In genomic region chr6:113487125-113487576, GRCm38 (mm10) we compare ENCODE assay signal across 9 mouse cellular contexts. TPM values are rescaled to one million over a fixed set of nuclear protein-coding genes. Genes with fewer than 3 reads are reported as not detected.
DNase-seq lines count a peak whose midpoint lies in the region; ATAC-seq and TF ChIP-seq lines count a peak whose summit lies in the region.
"Had no signal": no experiment of that assay in that cellular context is flagged by ENCODE, and none has a peak within 500 bp of the region (broad histone marks: within the 10 kb centered on the region; RNA-seq: fewer than 3 reads in every experiment).

No protein-coding gene starts in this region.

- H3K9me3 ChIP-seq in kidney, embryonic 14.5 days (ENCODE audit: control insufficient read depth, low read length) = no peaks in the 10 kb centered on the region
- H3K9me3 ChIP-seq in ES-Bruce4 (replicated peaks; ENCODE audit: control insufficient read depth, insufficient read depth, low read length, poor library complexity, severe bottlenecking) = no peaks in the 10 kb centered on the region
- no peaks in the 10 kb centered on the region for H3K9me3 ChIP-seq in lung, postnatal 0 days (ENCODE audit: low read length)
- H3K9me3 ChIP-seq in heart, embryonic 11.5 days (replicated peaks; ENCODE audit: control insufficient read depth, low read length) = no peaks in the 10 kb centered on the region
- H3K9me3 ChIP-seq: heart, embryonic 13.5 days had no signal

- no peak overlapping the region for H3K4me2 ChIP-seq in kidney, embryonic 14.5 days (replicated peaks; ENCODE audit: low read depth, low read length)
- H3K4me2 ChIP-seq in lung, postnatal 0 days (replicated peaks; ENCODE audit: low read depth, low read length) = no peak overlapping the region
- no peak overlapping the region for H3K4me2 ChIP-seq in heart, embryonic 11.5 days
- H3K4me2 ChIP-seq: heart, embryonic 13.5 days had no signal

- peak; percentile 56 for DNase-seq in kidney, adult 11 months
- DNase-seq in lung, postnatal 0 days (ENCODE audit: low spot score) = peak; percentile 91
- DNase-seq in cerebellum, postnatal 10 days = no peak
- no peak for DNase-seq in adrenal gland, adult 18-20 months (ENCODE audit: low spot score in 2 of 2)

- peak; percentile 76 for TF ChIP-seq EP300 in ES-Bruce4 (IDR thresholded peaks at IDR 0.05; ENCODE audit: insufficient read depth, low read depth, low read length)
- no peak for TF ChIP-seq EP300 in lung, postnatal 0 days (IDR thresholded peaks at IDR 0.05)

- no peak for TF ChIP-seq POLR2A in ES-Bruce4 (IDR thresholded peaks at IDR 0.05; ENCODE audit: insufficient read depth, low read length)
- no peak for TF ChIP-seq POLR2A in embryonic fibroblast, embryonic 13.5 days (IDR thresholded peaks at IDR 0.05; ENCODE audit: low read depth, low read length)

- ATAC-seq in kidney, embryonic 14.5 days (ENCODE audit: low FRiP score, low TSS enrichment) = no peak
- ATAC-seq in lung, postnatal 0 days = peak; percentile 25; the same call in 1 of the 2 replicates
- no peak for ATAC-seq in heart, embryonic 11.5 days (replicated peaks; ENCODE audit: insufficient number of reproducible peaks, low FRiP score, low TSS enrichment)

- peaks cover 10% of the 10 kb centered on the region for H3K36me3 ChIP-seq in kidney, embryonic 14.5 days (ENCODE audit: control insufficient read depth, insufficient read depth, low read length)
- H3K36me3 ChIP-seq in ES-Bruce4 (ENCODE audit: control insufficient read depth, insufficient read depth, low read length, poor library complexity, severe bottlenecking) = no peaks in the 10 kb centered on the region
- H3K36me3 ChIP-seq in lung, postnatal 0 days (ENCODE audit: insufficient read depth, low read length) = peaks cover 4% of the 10 kb centered on the region; the same call in 1 of the 2 replicates
- H3K36me3 ChIP-seq in heart, embryonic 11.5 days (ENCODE audit: control insufficient read depth, insufficient read depth, low read length) = peaks cover 13% of the 10 kb centered on the region; the same call in 1 of the 2 replicates

- no peak for TF ChIP-seq CTCF in ES-Bruce4 (IDR thresholded peaks at IDR 0.05; ENCODE audit: low read depth, low read length)
- no peak for TF ChIP-seq CTCF in embryonic fibroblast, embryonic 13.5 days (IDR thresholded peaks at IDR 0.05; ENCODE audit: borderline replicate concordance, insufficient read depth, low read length)
- no peak for TF ChIP-seq CTCF in lung, postnatal 0 days (IDR thresholded peaks at IDR 0.05)

- H3K9ac ChIP-seq in kidney, embryonic 14.5 days (ENCODE audit: low read depth, low read length) = no peak overlapping the region
- H3K9ac ChIP-seq in ES-Bruce4 (ENCODE audit: low read depth, poor library complexity, severe bottlenecking) = peak overlapping the region; percentile 19
- no peak overlapping the region for H3K9ac ChIP-seq in lung, postnatal 0 days (replicated peaks; ENCODE audit: low read depth)
- H3K9ac ChIP-seq in heart, embryonic 11.5 days (ENCODE audit: low read depth, low read length) = no peak overlapping the region
- H3K9ac ChIP-seq: heart, embryonic 13.5 days had no signal

- H3K27ac ChIP-seq in kidney, embryonic 14.5 days (ENCODE audit: low read depth, low read length) = no peak overlapping the region
- peak overlapping the region; percentile 81 for H3K27ac ChIP-seq in ES-Bruce4 (ENCODE audit: insufficient read depth, low read length)
- peak overlapping the region; percentile 84 for H3K27ac ChIP-seq in embryonic fibroblast, embryonic 13.5 days (ENCODE audit: insufficient read depth, low read length)
- peak overlapping the region; percentile 62; the same call in 1 of the 2 replicates for H3K27ac ChIP-seq in lung, postnatal 0 days (ENCODE audit: low read length)
- H3K27ac ChIP-seq in heart, embryonic 11.5 days (ENCODE audit: low read depth, low read length) = no peak overlapping the region
- H3K27ac ChIP-seq: heart, embryonic 13.5 days had no signal

- H3K4me3 ChIP-seq in kidney, embryonic 14.5 days (ENCODE audit: low read length) = no peak overlapping the region
- no peak overlapping the region for H3K4me3 ChIP-seq in ES-Bruce4 (ENCODE audit: low read depth, low read length)
- no peak overlapping the region for H3K4me3 ChIP-seq in embryonic fibroblast, embryonic 13.5 days (ENCODE audit: insufficient read depth, low read length)
- no peak overlapping the region for H3K4me3 ChIP-seq in lung, postnatal 0 days (ENCODE audit: low read depth, low read length)
- no peak overlapping the region for H3K4me3 ChIP-seq in heart, embryonic 11.5 days (ENCODE audit: low read depth, low read length)
- H3K4me3 ChIP-seq: heart, embryonic 13.5 days had no signal

- peaks cover 4% of the 10 kb centered on the region; the same call in 1 of the 2 replicates for H3K4me1 ChIP-seq in kidney, embryonic 14.5 days (ENCODE audit: control insufficient read depth, insufficient read depth, low read length)
- H3K4me1 ChIP-seq in ES-Bruce4 (ENCODE audit: control insufficient read depth, insufficient read depth, low read length) = peaks cover 8% of the 10 kb centered on the region
- peaks cover 11% of the 10 kb centered on the region for H3K4me1 ChIP-seq in embryonic fibroblast, embryonic 13.5 days (ENCODE audit: control insufficient read depth, insufficient read depth, low read length)
- no peaks in the 10 kb centered on the region; the same call in 1 of the 2 replicates for H3K4me1 ChIP-seq in lung, postnatal 0 days (ENCODE audit: insufficient read depth, low read depth, low read length)
- H3K4me1 ChIP-seq in heart, embryonic 11.5 days (ENCODE audit: control insufficient read depth, insufficient read depth, low read length) = peaks cover 9% of the 10 kb centered on the region; the same call in 1 of the 2 replicates

- peaks cover 4% of the 10 kb centered on the region; the same call in 1 of the 2 replicates for H3K27me3 ChIP-seq in kidney, embryonic 14.5 days (ENCODE audit: control insufficient read depth, insufficient read depth, low read length)
- H3K27me3 ChIP-seq in ES-Bruce4 (ENCODE audit: control insufficient read depth, insufficient read depth, low read length, poor library complexity, severe bottlenecking) = no peaks in the 10 kb centered on the region
- no peaks in the 10 kb centered on the region for H3K27me3 ChIP-seq in lung, postnatal 0 days (replicated peaks; ENCODE audit: insufficient read depth, low read length)
- no peaks in the 10 kb centered on the region for H3K27me3 ChIP-seq in heart, embryonic 11.5 days (ENCODE audit: control insufficient read depth, insufficient read depth, low read length)

- 51% methylated on average over 7 of the region's 7 CpGs for WGBS in kidney, embryonic 14.5 days
- WGBS in lung, postnatal 0 days = 36% methylated on average over 7 of the region's 7 CpGs
- 66% methylated on average over 7 of the region's 7 CpGs for WGBS in heart, embryonic 11.5 days (ENCODE audit: insufficient replicate concordance)

RNA-seq across cellular contexts. Expression of gene Creld1, which starts 4.1 kb away (rescaled TPM):
- polyA plus RNA-seq in kidney, embryonic 14.5 days (2014; fragmentation: Nextera tagmentation; extraction: Ambion mirVana) = 22.9 and 25.4 TPM in 2 replicates
- 23.2 and 30.7 TPM in 2 replicates for polyA plus RNA-seq in ES-Bruce4 (2011; ENCODE audit: insufficient read depth, insufficient read length, low read depth, missing spikeins)
- 27.5 and 34.4 TPM in 2 replicates for polyA plus RNA-seq in embryonic fibroblast, embryonic 13.5 days (2011; ENCODE audit: insufficient read length, low read depth, missing spikeins)
- 25.5 and 27.2 TPM in 2 replicates for polyA plus RNA-seq in lung, postnatal 0 days (2015; fragmentation: Nextera tagmentation; extraction: Ambion mirVana)
- total RNA-seq in adrenal gland, adult 18-20 months (2021) = 10 to 100 TPM; 53.7 to 55.8 TPM
- 31.1 and 37.2 TPM in 2 replicates for polyA plus RNA-seq in heart, embryonic 11.5 days (2014; fragmentation: Nextera tagmentation; extraction: Ambion mirVana)

RNA-seq across cellular contexts. Expression of gene Prrt3, which starts 14.6 kb away (rescaled TPM):
- 0.73 and 1.6 TPM in 2 replicates for polyA plus RNA-seq in kidney, embryonic 14.5 days (2014; fragmentation: Nextera tagmentation; extraction: Ambion mirVana)
- 0.51 TPM in 1 of 2 replicates, not detected in the other for polyA plus RNA-seq in ES-Bruce4 (2011; ENCODE audit: insufficient read depth, insufficient read length, low read depth, missing spikeins)
- polyA plus RNA-seq in embryonic fibroblast, embryonic 13.5 days (2011; ENCODE audit: insufficient read length, low read depth, missing spikeins) = not detected in 2 replicates
- polyA plus RNA-seq in lung, postnatal 0 days (2015; fragmentation: Nextera tagmentation; extraction: Ambion mirVana) = 0.20 and 0.30 TPM in 2 replicates
- total RNA-seq in adrenal gland, adult 18-20 months (2021) = under 1 TPM in 1 of 2 experiments, not detected in 1; 0.32 TPM
- 0.23 and 0.27 TPM in 2 replicates for polyA plus RNA-seq in heart, embryonic 11.5 days (2014; fragmentation: Nextera tagmentation; extraction: Ambion mirVana)

RNA-seq across cellular contexts. Expression of gene Il17rc, which starts 15.9 kb away (rescaled TPM):
- 9.3 and 9.5 TPM in 2 replicates for polyA plus RNA-seq in kidney, embryonic 14.5 days (2014; fragmentation: Nextera tagmentation; extraction: Ambion mirVana)
- polyA plus RNA-seq in ES-Bruce4 (2011; ENCODE audit: insufficient read depth, insufficient read length, low read depth, missing spikeins) = 3.3 TPM in 2 replicates
- polyA plus RNA-seq in embryonic fibroblast, embryonic 13.5 days (2011; ENCODE audit: insufficient read length, low read depth, missing spikeins) = 20.7 and 23.5 TPM in 2 replicates
- 30.1 and 31.1 TPM in 2 replicates for polyA plus RNA-seq in lung, postnatal 0 days (2015; fragmentation: Nextera tagmentation; extraction: Ambion mirVana)
- 10 to 100 TPM; 19.9 to 26.9 TPM for total RNA-seq in adrenal gland, adult 18-20 months (2021)
- polyA plus RNA-seq in heart, embryonic 11.5 days (2014; fragmentation: Nextera tagmentation; extraction: Ambion mirVana) = 2.6 and 3.1 TPM in 2 replicates

RNA-seq across cellular contexts. Expression of gene Il17re, which starts 28.9 kb away (rescaled TPM):
- 3.5 and 6.1 TPM in 2 replicates for polyA plus RNA-seq in kidney, embryonic 14.5 days (2014; fragmentation: Nextera tagmentation; extraction: Ambion mirVana)
- polyA plus RNA-seq in ES-Bruce4 (2011; ENCODE audit: insufficient read depth, insufficient read length, low read depth, missing spikeins) = 3.1 and 4.9 TPM in 2 replicates
- not detected in 2 replicates for polyA plus RNA-seq in embryonic fibroblast, embryonic 13.5 days (2011; ENCODE audit: insufficient read length, low read depth, missing spikeins)
- 16.2 and 19.4 TPM in 2 replicates for polyA plus RNA-seq in lung, postnatal 0 days (2015; fragmentation: Nextera tagmentation; extraction: Ambion mirVana)
- 1 to 10 TPM in 1 of 2 experiments, under 1 TPM in 1; 0.83 to 2.6 TPM for total RNA-seq in adrenal gland, adult 18-20 months (2021)
- 0.72 TPM in 2 replicates for polyA plus RNA-seq in heart, embryonic 11.5 days (2014; fragmentation: Nextera tagmentation; extraction: Ambion mirVana)

RNA-seq across cellular contexts. Expression of gene Emc3, which starts 44.3 kb away (rescaled TPM):
- 81.3 and 98.0 TPM in 2 replicates for polyA plus RNA-seq in kidney, embryonic 14.5 days (2014; fragmentation: Nextera tagmentation; extraction: Ambion mirVana)
- polyA plus RNA-seq in ES-Bruce4 (2011; ENCODE audit: insufficient read depth, insufficient read length, low read depth, missing spikeins) = 28.4 and 33.5 TPM in 2 replicates
- polyA plus RNA-seq in embryonic fibroblast, embryonic 13.5 days (2011; ENCODE audit: insufficient read length, low read depth, missing spikeins) = 79.5 and 90.5 TPM in 2 replicates
- polyA plus RNA-seq in lung, postnatal 0 days (2015; fragmentation: Nextera tagmentation; extraction: Ambion mirVana) = 93.7 and 95.7 TPM in 2 replicates
- 100 to 1,000 TPM in 1 of 2 experiments, 10 to 100 TPM in 1; 89.8 to 107 TPM for total RNA-seq in adrenal gland, adult 18-20 months (2021)
- polyA plus RNA-seq in heart, embryonic 11.5 days (2014; fragmentation: Nextera tagmentation; extraction: Ambion mirVana) = 79.5 and 83.4 TPM in 2 replicates

Comparison
In these comparisons a context has a peak if more than half of its experiments do, and no peak if none do; other contexts are left out.
1. DNase-seq: peak in kidney, adult 11 months (single experiment) and lung, postnatal 0 days (single experiment); none in cerebellum, postnatal 10 days (0 of 2) and adrenal gland, adult 18-20 months (0 of 2).
2. H3K27ac ChIP-seq: peak in ES-Bruce4 (single experiment), embryonic fibroblast, embryonic 13.5 days (single experiment) and lung, postnatal 0 days (single experiment); none in kidney, embryonic 14.5 days (single experiment) and heart, embryonic 11.5 days (single experiment).